Mouse (Mus musculus) limb, embryonic 11.5 days (tissue): ENCODE data around the gene Xcl1. TPM values are rescaled to one million over a fixed set of nuclear protein-coding genes. Genes with fewer than 3 reads are reported as not detected.

Experiments used
- polyA plus RNA-seq: library from polyadenylated mRNA; unstranded; fragments of >200 nt; fragmentation: Nextera tagmentation; extraction: Ambion mirVana; gene quantifications from 2 replicates; pipeline ENCODE4 v1.2.1, GENCODE M21; 2014

Gene Xcl1
- polyA plus RNA-seq, 1 experiment from 2014 or later: not detected

Other genes starting within 250 kb of the Xcl1 start
- gene Dpt, start 138.9 kb downstream of the Xcl1 start, polyA plus RNA-seq: 0.11 and 0.14 TPM in 2 replicates
- gene Tbx19, start 225.2 kb upstream of the Xcl1 start, polyA plus RNA-seq: 0.05 TPM in 1 of 2 replicates, not detected in the other